Mouse (Mus musculus): ENCODE results near the gene Cilp2.

Gene Cilp2

GRCm38 (mm10) chr8:69887289-69888243 is at the start of gene Cilp2:
TSS of gene Cilp2 (minus strand) at chr8:69887687.
- peak; percentile 57 to 69 for DNase-seq

GRCm38 (mm10) chr8:69936050-69936794 is 48.7 kb upstream of the Cilp2 start:
- peak; percentile 43 to 71 for DNase-seq

- no peak for DNase-seq
Measured at GRCm38 (mm10) chr8:69935431-69935830, 47.9 kb upstream of the Cilp2 start.

- no peak for DNase-seq
Measured at GRCm38 (mm10) chr8:69934582-69934981, 47.1 kb upstream of the Cilp2 start.

GRCm38 (mm10) chr8:69933811-69934210 is 46.3 kb upstream of the Cilp2 start:
- no peak for DNase-seq

GRCm38 (mm10) chr8:69926901-69927300 is 39.4 kb upstream of the Cilp2 start:
- no peak for DNase-seq

- no peak for DNase-seq
Measured at GRCm38 (mm10) chr8:69923986-69924385, 36.5 kb upstream of the Cilp2 start.

- DNase-seq: no peak
Measured at GRCm38 (mm10) chr8:69921141-69921540, 33.7 kb upstream of the Cilp2 start.

GRCm38 (mm10) chr8:69919876-69920662 is 32.6 kb upstream of the Cilp2 start:
- DNase-seq: peak; percentile 79 to 86

- peak; percentile 67 to 76 for DNase-seq
Measured at GRCm38 (mm10) chr8:69919010-69919409, 31.5 kb upstream of the Cilp2 start.

GRCm38 (mm10) chr8:69918506-69918905 is 31.0 kb upstream of the Cilp2 start:
- no peak for DNase-seq

GRCm38 (mm10) chr8:69915748-69916147 is 28.3 kb upstream of the Cilp2 start:
- DNase-seq: peak; percentile 34 to 55

- no peak for DNase-seq
Measured at GRCm38 (mm10) chr8:69914526-69914925, 27.0 kb upstream of the Cilp2 start.

- no peak for DNase-seq
Measured at GRCm38 (mm10) chr8:69912478-69913074, 25.1 kb upstream of the Cilp2 start.

- no peak for DNase-seq
Measured at GRCm38 (mm10) chr8:69911917-69912316, 24.4 kb upstream of the Cilp2 start.

- DNase-seq: no peak
Measured at GRCm38 (mm10) chr8:69907106-69907505, 19.6 kb upstream of the Cilp2 start.

- no peak for DNase-seq
Measured at GRCm38 (mm10) chr8:69906260-69906659, 18.8 kb upstream of the Cilp2 start.

GRCm38 (mm10) chr8:69904096-69904495 is 16.6 kb upstream of the Cilp2 start:
- no peak for DNase-seq

- DNase-seq: peak; percentile 99
Measured at GRCm38 (mm10) chr8:69903063-69903542, 15.6 kb upstream of the Cilp2 start.

- DNase-seq: peak; percentile 48 to 66
Measured at GRCm38 (mm10) chr8:69902163-69903062, 14.9 kb upstream of the Cilp2 start, which contains the start of the genes Tssk6, Ndufa13 and Yjefn3. TSS of gene Tssk6 (plus strand) at chr8:69902184. TSS of gene Ndufa13 (minus strand) at chr8:69902558. TSS of gene Yjefn3 (minus strand) at chr8:69902712.
